Mouse (Mus musculus): ENCODE measurements around the gene Oca2.

The Oca2 gene

GRCm38 (mm10) chr7:56239543-56239942 is at the start of gene Oca2:
Gene Oca2, plus strand, starts transcription at chr7:56239760.
- in situ Hi-C loops (cut with MboI, MseI), result no loop called here

DNA sequence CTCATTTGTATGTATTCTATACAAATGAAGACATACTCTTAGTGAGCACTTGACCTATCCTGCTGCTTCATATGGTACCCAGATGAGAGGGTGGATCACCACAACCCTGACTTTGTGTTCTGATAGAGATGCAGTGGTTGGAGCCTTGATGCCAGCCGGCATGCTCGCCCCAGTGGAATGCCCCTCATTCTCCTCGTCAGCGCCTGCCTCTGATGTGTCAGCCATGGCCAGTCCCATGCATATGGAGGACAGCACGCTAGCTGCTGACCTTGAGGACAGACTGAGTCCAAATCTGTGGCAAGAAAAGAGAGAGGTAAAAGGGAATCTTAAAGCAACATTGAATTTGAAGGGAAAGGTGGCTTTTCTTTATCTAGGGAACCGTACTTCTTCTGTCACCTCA is 48.5 kb upstream of the Oca2 start:
- in situ Hi-C loops (cut with MboI, MseI), result no loop called here

DNA sequence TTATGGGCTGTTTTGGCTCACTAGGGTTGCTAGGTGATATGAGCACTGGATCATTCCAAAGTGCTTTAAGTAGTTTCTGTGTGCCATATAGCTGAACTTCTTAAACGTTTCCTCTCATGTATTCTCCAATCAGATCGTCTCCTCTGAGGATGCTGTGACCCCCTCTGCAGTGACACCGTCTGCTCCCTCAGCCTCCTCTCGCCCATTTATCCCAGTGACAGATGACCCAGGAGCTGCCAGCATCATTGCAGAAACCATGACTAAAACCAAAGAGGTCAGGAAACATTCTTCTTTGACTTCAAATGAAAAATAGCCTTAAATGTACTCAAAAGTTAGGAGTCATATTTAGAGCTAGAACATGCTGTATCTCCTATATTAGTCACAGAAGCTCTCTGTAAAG is 47.9 kb upstream of the Oca2 start:
- in situ Hi-C loops (cut with MboI, MseI), result no loop called here

- in situ Hi-C loops (cut with MboI, MseI), result no loop called here
Observed at GRCm38 (mm10) chr7:56201483-56202218, 37.9 kb upstream of the Oca2 start.

- in situ Hi-C loops (cut with MboI, MseI), result no loop called here
Observed at GRCm38 (mm10) chr7:56202843-56203242, 36.7 kb upstream of the Oca2 start.

- in situ Hi-C loops (cut with MboI, MseI), result no loop called here
Observed at GRCm38 (mm10) chr7:56203286-56203685, 36.3 kb upstream of the Oca2 start.

GRCm38 (mm10) chr7:56204877-56205276 is 34.7 kb upstream of the Oca2 start:
- in situ Hi-C loops (cut with MboI, MseI), result no loop called here

DNA sequence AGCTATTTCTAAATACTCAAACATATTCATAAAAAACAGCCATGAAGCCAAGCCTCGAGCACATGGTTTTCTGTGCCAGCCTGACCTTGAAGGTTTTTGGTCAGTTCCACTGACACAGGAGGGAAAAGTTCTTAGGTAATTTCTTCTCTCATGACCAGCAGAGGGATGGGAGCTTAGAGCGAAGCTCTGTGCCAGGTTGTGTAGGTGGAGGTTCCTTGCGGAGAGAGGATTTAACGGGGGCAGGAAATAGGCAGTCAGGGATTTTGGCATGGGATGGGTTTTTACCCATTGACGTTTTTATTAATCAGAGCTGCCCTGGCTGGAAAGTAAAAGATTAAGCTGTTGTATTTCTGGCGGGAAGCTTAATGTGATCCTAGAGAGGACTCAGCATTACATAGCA is 18.7 kb upstream of the Oca2 start:
- in situ Hi-C loops (cut with MboI, MseI), result no loop called here

GRCm38 (mm10) chr7:56235794-56236423 is 3.7 kb upstream of the Oca2 start:
- in situ Hi-C loops (cut with MboI, MseI), result no loop called here

- in situ Hi-C loops (cut with MboI, MseI), result no loop called here
Observed at GRCm38 (mm10) chr7:56236617-56237016, 2.9 kb upstream of the Oca2 start.

- in situ Hi-C loops (cut with MboI, MseI), result no loop called here
Observed at GRCm38 (mm10) chr7:56254568-56254967, 15.0 kb downstream of the Oca2 start.

DNA sequence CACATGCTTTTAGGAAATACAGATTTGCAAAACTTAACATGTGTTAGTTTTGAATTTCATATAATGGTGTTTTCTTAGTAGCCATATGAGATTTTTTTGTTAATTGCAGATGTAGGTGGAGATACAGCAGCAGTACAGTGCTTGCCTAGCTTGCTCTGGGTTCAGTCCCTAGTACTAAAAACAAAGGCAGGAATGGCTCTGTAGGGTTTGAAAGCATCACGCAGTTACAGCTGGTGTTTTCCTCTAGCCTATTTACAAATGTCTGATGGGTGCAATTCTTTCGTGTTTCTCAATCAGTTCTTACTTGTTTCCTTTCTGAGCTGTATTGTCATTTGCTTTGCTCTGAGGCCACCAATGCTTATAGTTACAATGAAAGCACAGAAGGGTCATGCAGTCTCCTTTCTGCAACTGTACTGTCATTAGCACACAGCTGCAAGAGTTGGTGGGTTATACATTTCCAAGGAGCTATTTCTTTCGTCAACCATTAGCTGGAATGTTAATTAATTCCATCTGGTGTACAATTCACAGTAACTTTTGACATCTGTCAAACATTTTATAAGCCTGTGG is 18.4 kb downstream of the Oca2 start:
- in situ Hi-C loops (cut with MboI, MseI), result no loop called here

DNA sequence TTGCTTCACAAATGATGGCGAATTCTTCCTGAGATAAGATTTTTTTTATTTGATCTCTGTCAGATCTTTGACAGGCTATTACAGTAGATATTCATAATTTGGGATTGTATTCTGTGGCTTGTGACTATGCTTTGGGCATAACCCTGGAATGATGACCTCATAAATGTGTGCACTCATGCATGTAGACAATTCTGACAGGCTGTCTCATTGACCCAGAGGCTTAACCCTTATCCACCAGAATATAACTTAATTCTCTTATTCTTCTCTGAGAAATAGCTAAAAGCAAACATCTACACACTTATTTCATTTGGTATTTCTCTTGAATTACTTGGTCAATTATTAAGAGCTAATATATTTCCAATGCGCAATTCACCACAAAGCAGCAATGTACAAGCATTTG is 37.9 kb downstream of the Oca2 start:
- in situ Hi-C loops (cut with MboI, MseI), result no loop called here

- in situ Hi-C loops (cut with MboI, MseI), result no loop called here
Observed at GRCm38 (mm10) chr7:56291468-56292115, 52.0 kb downstream of the Oca2 start.

DNA sequence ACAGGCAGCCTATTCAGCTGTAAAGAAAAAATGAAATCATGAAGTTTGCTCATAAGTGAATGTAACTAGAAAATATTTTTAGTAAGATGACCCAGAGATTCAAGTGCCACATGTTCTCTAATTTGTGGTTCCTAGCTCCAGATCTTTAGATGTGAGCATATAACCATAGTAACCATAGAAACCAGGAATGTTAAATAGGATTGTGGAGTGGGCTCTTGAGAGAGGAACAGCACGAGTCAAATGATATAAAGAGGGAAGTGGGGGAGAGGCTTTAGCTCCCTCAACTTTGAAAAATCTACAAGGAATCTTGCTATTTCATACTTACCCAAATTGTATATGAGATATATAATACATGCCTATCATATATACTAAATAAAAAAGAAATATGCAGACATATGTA is 64.8 kb downstream of the Oca2 start:
- in situ Hi-C loops (cut with MboI, MseI), result no loop called here

DNA sequence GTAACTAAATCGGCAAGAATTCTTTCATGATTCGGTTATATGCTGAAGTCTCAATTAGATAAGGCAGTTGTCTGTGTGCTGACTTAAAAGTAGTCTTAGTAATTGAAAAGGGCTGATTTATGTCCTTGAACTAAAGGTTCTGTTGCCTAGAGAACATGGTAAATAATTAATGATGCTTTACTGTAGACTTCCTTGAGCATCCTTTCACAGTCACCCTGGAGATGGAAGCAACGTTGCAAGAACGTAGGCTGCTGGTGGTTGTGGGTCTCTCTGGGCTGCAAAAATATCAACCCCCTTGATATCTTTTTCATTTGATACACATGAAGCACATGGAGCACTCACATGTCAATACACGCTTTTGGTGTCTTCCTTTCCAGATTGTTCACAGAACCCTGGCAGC is 74.8 kb downstream of the Oca2 start:
- in situ Hi-C loops (cut with MboI, MseI), result no loop called here

- in situ Hi-C loops (cut with MboI, MseI), result no loop called here
Observed at GRCm38 (mm10) chr7:56315630-56316529, 76.3 kb downstream of the Oca2 start.

DNA sequence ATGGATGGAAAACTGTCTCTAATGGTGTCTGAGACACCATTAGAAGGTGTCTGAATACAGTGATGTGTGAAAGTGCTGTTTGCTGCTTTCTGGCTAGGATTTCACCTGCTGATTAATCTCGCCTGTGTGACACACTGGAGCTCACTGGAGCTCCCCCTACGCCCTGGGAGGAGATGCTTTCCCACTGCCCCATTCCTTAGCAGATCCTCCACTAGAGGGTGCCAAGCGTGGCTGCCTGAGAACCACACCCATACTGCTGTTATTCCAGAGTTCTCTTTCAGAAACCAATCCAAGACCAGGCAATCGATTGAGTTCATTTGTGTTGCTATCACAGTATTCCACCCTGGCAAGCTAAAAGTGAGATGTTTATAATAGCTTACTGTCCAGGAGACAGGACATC is 88.2 kb downstream of the Oca2 start:
- in situ Hi-C loops (cut with MboI, MseI), result no loop called here

DNA sequence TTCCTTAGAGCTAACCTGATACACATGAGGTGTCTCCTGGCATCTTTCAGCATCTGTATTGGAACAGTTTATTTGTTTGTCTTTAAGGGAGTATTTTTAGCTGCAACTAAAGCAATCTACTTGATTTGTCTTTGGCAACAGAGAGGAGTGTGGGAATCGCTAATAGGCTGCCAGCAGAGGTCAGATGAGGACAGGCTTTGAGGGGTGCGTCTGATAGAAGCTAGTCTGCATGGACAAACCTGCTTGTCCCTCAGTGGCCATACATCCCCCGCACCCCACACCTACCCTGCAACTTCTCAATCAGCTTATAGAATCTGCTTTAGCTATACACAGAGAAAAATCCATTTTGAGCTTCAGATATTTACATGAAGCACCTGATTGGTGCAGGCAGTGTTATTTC is 109.0 kb downstream of the Oca2 start:
- in situ Hi-C loops (cut with MboI, MseI), result no loop called here

DNA sequence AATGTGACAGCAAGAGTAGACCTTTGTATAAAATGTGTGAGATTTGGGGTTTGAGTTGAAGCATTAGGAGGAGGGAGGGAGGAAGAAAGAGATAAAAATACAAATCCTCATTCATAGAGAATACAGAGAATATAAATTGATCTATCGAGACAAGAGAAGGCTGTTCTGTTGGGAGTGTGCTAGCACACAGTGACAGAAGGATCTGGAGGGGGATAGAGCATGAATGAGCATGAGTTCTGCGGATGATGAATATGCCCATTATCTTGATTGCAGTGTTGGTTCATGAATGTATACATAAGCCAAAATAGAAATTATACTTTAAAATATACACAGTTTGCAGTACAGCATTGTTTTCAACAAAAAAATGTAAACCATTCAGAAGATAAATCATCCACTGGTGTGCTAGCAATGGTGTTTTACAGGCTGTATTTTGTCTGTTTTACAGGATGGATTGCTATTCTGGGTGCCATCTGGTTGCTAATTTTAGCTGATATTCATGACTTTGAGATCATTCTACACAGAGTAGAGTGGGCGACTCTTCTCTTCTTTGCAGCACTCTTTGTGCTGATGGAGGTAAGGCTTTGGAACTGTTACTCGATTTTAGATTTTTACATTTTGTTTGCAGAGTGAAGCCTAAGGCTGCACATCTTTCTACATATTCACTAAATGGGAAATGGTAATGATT is 117.2 kb downstream of the Oca2 start:
- in situ Hi-C loops (cut with MboI, MseI), result no loop called here
